Mouse (Mus musculus) gastrocnemius, adult 2 months (tissue): Measurements from ENCODE around the gene Stxbp3. TPM values are rescaled to one million over a fixed set of nuclear protein-coding genes. Genes with fewer than 3 reads are reported as not detected.

Experiments used
- DNase-seq: peaks from one replicate; pipeline ENCODE4 v3.0.0; 2022
- H3K27ac ChIP-seq: fragments of 200-600 bp; 2 replicates; pipeline ENCODE4 v1.8.1; 2022; ENCODE audit warnings: mild to moderate bottlenecking
- H3K4me3 ChIP-seq: fragments of 200-600 bp; 2 replicates; pipeline ENCODE4 v1.8.1; 2022; ENCODE audit warnings: mild to moderate bottlenecking, moderate library complexity
- CTCF ChIP-seq: fragments of 200-600 bp; IDR thresholded peaks from 2 replicates; pipeline ENCODE4 v1.8.1; 2022; ENCODE audit warnings: antibody characterized with exemption, mild to moderate bottlenecking, moderate library complexity
- intact Hi-C: fragments of 180-260 bp; cut with DNase I; formaldehyde crosslinking; loops from one replicate; pipeline ENCODE4 v1.15.1; 2025
- total RNA-seq, 2 experiments: library from RNA; stranded (reverse); gene quantifications; 2 replicates each; pipeline ENCODE4 v1.2.3; 2021

Stxbp3 gene
- total RNA-seq, 2 experiments from 2014 or later: 30.5 to 40.4 TPM

GRCm38 (mm10) chr3:108787754-108788454 is 52.4 kb downstream of the Stxbp3 start:
- Histone ChIP-seq H3K4me3 (no peak overlapping the region), H3K27ac (no peak overlapping the region)
- DNase-seq: no peak
- TF ChIP-seq CTCF: no peak
- intact Hi-C loops: no loop called here

- no peak overlapping the region for H3K4me3 ChIP-seq
- TF ChIP-seq CTCF: no peak
- H3K27ac ChIP-seq: no peak overlapping the region
- intact Hi-C loops: no loop called here
- DNase-seq: no peak
Measured at GRCm38 (mm10) chr3:108786520-108786919, 53.8 kb downstream of the Stxbp3 start.

GRCm38 (mm10) chr3:108782364-108782895 is 57.9 kb downstream of the Stxbp3 start:
- no peak overlapping the region for H3K4me3 ChIP-seq
- no peak for DNase-seq
- intact Hi-C loops: no loop called here
- TF ChIP-seq CTCF: no peak
- peak overlapping the region; percentile 73 for H3K27ac ChIP-seq

- intact Hi-C loops: no loop called here
- Histone ChIP-seq H3K4me3 (no peak overlapping the region), H3K27ac (peak overlapping the region; percentile 73)
- no peak for TF ChIP-seq CTCF
- DNase-seq: no peak
Measured at GRCm38 (mm10) chr3:108781884-108782270, 58.4 kb downstream of the Stxbp3 start.

GRCm38 (mm10) chr3:108781238-108781883 is 59.0 kb downstream of the Stxbp3 start:
- H3K27ac ChIP-seq: peak overlapping the region; percentile 73
- DNase-seq: peak; percentile 43
- H3K4me3 ChIP-seq: no peak overlapping the region
- intact Hi-C loops: no loop called here
- no peak for TF ChIP-seq CTCF

GRCm38 (mm10) chr3:108778761-108779540 is 61.4 kb downstream of the Stxbp3 start:
- DNase-seq: no peak
- no peak overlapping the region for H3K27ac ChIP-seq
- intact Hi-C loops: no loop called here
- no peak overlapping the region for H3K4me3 ChIP-seq
- no peak for TF ChIP-seq CTCF

GRCm38 (mm10) chr3:108772811-108773210 is 67.5 kb downstream of the Stxbp3 start:
- peak; percentile 24; the same call in 1 of the 2 replicates for TF ChIP-seq CTCF
- Histone ChIP-seq H3K27ac (no peak overlapping the region), H3K4me3 (no peak overlapping the region)
- intact Hi-C loops: loop anchor here (5.0 kb wide), 1 partner anchor 51 kb away; the partner anchor contains the start of gene Gpsm2
- DNase-seq: no peak

GRCm38 (mm10) chr3:108772211-108772610 is 68.1 kb downstream of the Stxbp3 start:
- intact Hi-C loops: loop anchor here (5.0 kb wide), 1 partner anchor 50 kb away; the partner anchor contains the start of gene Gpsm2
- no peak for TF ChIP-seq CTCF
- peak overlapping the region; percentile 49 for H3K4me3 ChIP-seq
- H3K27ac ChIP-seq: peak overlapping the region; percentile 80
- DNase-seq: peak; percentile 71

GRCm38 (mm10) chr3:108770725-108771368 is 69.5 kb downstream of the Stxbp3 start:
- intact Hi-C loops: loop anchor here (1.0 to 5.0 kb wide), 2 partner anchors 49 to 70 kb away; partner anchors contain the start of gene Gpsm2
- peak; percentile 63 for DNase-seq
- peak overlapping the region; percentile 80 for H3K27ac ChIP-seq
- no peak overlapping the region for H3K4me3 ChIP-seq
- TF ChIP-seq CTCF: peak; percentile 89

- TF ChIP-seq CTCF: no peak
- H3K27ac ChIP-seq: no peak overlapping the region
- intact Hi-C loops: no loop called here
- no peak for DNase-seq
- H3K4me3 ChIP-seq: no peak overlapping the region
Measured at GRCm38 (mm10) chr3:108769547-108769946, 70.8 kb downstream of the Stxbp3 start.

GRCm38 (mm10) chr3:108767416-108767815 is 72.9 kb downstream of the Stxbp3 start:
- intact Hi-C loops: no loop called here

GRCm38 (mm10) chr3:108766943-108767342 is 73.4 kb downstream of the Stxbp3 start:
- intact Hi-C loops: no loop called here
- no peak for DNase-seq
- no peak for TF ChIP-seq CTCF
- Histone ChIP-seq H3K27ac (no peak overlapping the region), H3K4me3 (no peak overlapping the region)

More at GRCm38 (mm10) chr3:108767416-108767815, 72.9 kb downstream of the Stxbp3 start:
- H3K4me3 ChIP-seq: no peak overlapping the region
- no peak overlapping the region for H3K27ac ChIP-seq
- DNase-seq: no peak
- TF ChIP-seq CTCF: no peak
